Mouse (Mus musculus) kidney, embryonic 14.5 days (tissue): ENCODE measurements around the gene Banf1. TPM values are rescaled to one million over a fixed set of nuclear protein-coding genes. Genes with fewer than 3 reads are reported as not detected.
"Not testable (repeated sequence)": the region's sequence is repeated elsewhere in the genome, so short reads cannot be mapped to it uniquely, and the experiment has no call there.

Experiments used
- ATAC-seq: fragments of 200-750 bp; cut with Nextera tagmentation; 2 replicates; pipeline ENCODE4 v1.8.0; 2017; ENCODE audit warnings: moderate number of reproducible peaks, mild to moderate bottlenecking, moderate TSS enrichment, moderate library complexity; ENCODE audit not compliant: low FRiP score, low TSS enrichment
- H3K27ac ChIP-seq: fragments of 300-500 bp; sonication (generic); 2 replicates; pipeline ENCODE4 v1.5.1; 2014; ENCODE audit warnings: low read depth, mild to moderate bottlenecking, low read length, moderate library complexity, mixed read lengths
- H3K27me3 ChIP-seq: fragments of 300-500 bp; sonication (generic); 2 replicates; pipeline ENCODE4 v1.6.1; 2014; ENCODE audit warnings: mild to moderate bottlenecking, low read length; ENCODE audit not compliant: control insufficient read depth, insufficient read depth
- H3K36me3 ChIP-seq: fragments of 300-500 bp; sonication (generic); 2 replicates; pipeline ENCODE4 v1.6.1; 2014; ENCODE audit warnings: low read length, mixed read lengths; ENCODE audit not compliant: control insufficient read depth, insufficient read depth
- H3K4me1 ChIP-seq: fragments of 300-500 bp; sonication (generic); 2 replicates; pipeline ENCODE4 v1.6.1; 2014; ENCODE audit warnings: low read length, mixed read lengths; ENCODE audit not compliant: control insufficient read depth, insufficient read depth
- H3K4me2 ChIP-seq: fragments of 300-500 bp; sonication (generic); replicated peaks from 2 replicates; pipeline ENCODE4 v1.6.1; 2014; ENCODE audit warnings: low read depth, mild to moderate bottlenecking, low read length
- H3K4me3 ChIP-seq: fragments of 300-500 bp; sonication (generic); 2 replicates; pipeline ENCODE4 v1.5.1; 2014; ENCODE audit warnings: mild to moderate bottlenecking, low read length
- H3K9ac ChIP-seq: fragments of 300-500 bp; sonication (generic); 2 replicates; pipeline ENCODE4 v1.6.1; 2014; ENCODE audit warnings: low read depth, mild to moderate bottlenecking, low read length, moderate library complexity
- H3K9me3 ChIP-seq: fragments of 300-500 bp; sonication (generic); 2 replicates; pipeline ENCODE4 v1.6.1; 2016; ENCODE audit warnings: low read length; ENCODE audit not compliant: control insufficient read depth
- WGBS: fragments of 180-500 bp; shearing (Covaris S2); extraction: QIAGEN DNeasy Blood & Tissue Kit; methylation state at CpG from one replicate; pipeline ENCODE4 v1.1.7; 2014; 5-methylcytosine and 5-hydroxymethylcytosine counted together
- polyA plus RNA-seq: library from polyadenylated mRNA; unstranded; fragments of >200 nt; fragmentation: Nextera tagmentation; extraction: Ambion mirVana; gene quantifications from 2 replicates; pipeline ENCODE4 v1.2.1, GENCODE M21; 2014

The Banf1 gene
- 527 and 609 TPM in 2 replicates for polyA plus RNA-seq

DNA sequence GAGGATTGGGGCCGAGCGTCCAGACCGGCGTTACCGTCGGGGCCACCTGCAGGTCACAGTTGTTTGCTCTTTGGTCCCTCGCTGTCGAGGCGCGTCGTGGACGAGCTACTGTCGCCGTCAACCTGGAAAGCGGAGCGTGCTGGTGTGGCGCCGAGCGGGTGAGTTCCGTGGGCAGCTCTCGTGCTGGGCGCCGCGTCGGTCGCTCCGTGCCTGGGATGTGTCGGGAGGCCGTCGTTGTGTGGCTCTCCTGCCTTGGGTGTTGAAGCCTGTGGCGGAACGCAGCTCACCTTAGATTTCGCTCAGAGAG is at the start of gene Banf1:
TSS of gene Banf1 (minus strand) at position 116 of the 307 bp plus-strand sequence.
- peaks cover 58% of the 10 kb centered on the region for H3K36me3 ChIP-seq
- peak; percentile 36 for ATAC-seq
- peaks cover 13% of the 10 kb centered on the region; the same call in 1 of the 2 replicates for H3K4me1 ChIP-seq
- peak within 1 kb of the TSS; percentile 91 for H3K9ac ChIP-seq
- peak within 1 kb of the TSS; percentile 92 for H3K4me2 ChIP-seq
- H3K4me3 ChIP-seq: peak within 1 kb of the TSS; percentile 86
- no peaks in the 10 kb centered on the region for H3K27me3 ChIP-seq
- peak within 1 kb of the TSS; percentile 97 for H3K27ac ChIP-seq
- H3K9me3 ChIP-seq: no peaks in the 10 kb centered on the region
- WGBS: under 1% methylated on average over 33 of the region's 33 CpGs

DNA sequence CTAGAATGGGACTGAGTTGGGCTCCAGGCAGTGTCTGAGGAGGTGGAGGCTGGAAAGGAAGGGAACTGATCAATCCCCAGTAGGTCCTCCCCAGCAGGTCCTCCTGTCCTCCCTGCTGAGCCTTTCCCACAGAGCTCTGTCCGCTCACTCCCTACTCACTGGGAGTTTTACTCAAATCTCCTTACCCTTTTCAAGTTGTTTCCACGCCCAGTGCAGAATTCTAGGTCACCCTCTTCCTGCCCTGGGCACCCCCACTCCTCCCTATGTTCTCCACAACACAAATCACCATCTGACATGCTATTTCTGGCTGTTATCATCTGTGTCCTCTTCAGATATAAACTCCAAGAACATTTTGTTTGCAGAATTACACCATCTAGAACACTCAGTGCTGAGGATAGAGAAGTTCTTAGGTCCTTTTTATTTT is 47.6 kb upstream of the Banf1 start:
- Histone ChIP-seq H3K4me1 (no peaks in the 10 kb centered on the region), H3K9me3 (no peaks in the 10 kb centered on the region), H3K4me3 (no peak overlapping the region), H3K4me2 (no peak overlapping the region), H3K9ac (no peak overlapping the region), H3K27ac (no peak overlapping the region), H3K36me3 (no peaks in the 10 kb centered on the region), H3K27me3 (no peaks in the 10 kb centered on the region)
- ATAC-seq: no peak
- 50% methylated on average over 2 of the region's 2 CpGs for WGBS

DNA sequence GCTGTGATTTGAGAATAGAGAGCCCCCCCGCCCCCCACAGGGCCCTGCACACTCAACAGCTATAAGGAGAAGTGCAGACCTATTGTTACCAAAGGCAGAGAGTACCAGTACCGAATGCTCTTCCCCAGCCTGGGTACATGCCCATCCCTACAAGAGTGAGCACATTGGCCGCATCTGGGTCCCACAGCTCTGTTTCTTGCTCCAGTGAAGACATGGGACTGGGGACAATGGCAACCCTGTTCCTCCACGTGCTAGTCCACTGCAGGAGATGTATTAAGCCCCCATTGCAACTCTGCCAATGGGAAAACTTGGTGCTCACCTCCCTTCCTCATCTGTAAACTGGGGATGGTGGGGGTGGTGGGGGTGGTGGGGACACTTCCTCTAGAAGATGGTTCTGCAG is 46.9 kb upstream of the Banf1 start:
- H3K36me3 ChIP-seq: 0 out of 2 replicates have a peak, but pooled peaks cover 2% of the 10 kb centered on the region
- no peaks in the 10 kb centered on the region for H3K9me3 ChIP-seq
- no peaks in the 10 kb centered on the region for H3K27me3 ChIP-seq
- no peak overlapping the region for H3K4me3 ChIP-seq
- H3K27ac ChIP-seq: no peak overlapping the region
- H3K4me1 ChIP-seq: no peaks in the 10 kb centered on the region
- no peak overlapping the region for H3K4me2 ChIP-seq
- H3K9ac ChIP-seq: no peak overlapping the region
- ATAC-seq: no peak
- WGBS: 81% methylated on average over 4 of the region's 4 CpGs

DNA sequence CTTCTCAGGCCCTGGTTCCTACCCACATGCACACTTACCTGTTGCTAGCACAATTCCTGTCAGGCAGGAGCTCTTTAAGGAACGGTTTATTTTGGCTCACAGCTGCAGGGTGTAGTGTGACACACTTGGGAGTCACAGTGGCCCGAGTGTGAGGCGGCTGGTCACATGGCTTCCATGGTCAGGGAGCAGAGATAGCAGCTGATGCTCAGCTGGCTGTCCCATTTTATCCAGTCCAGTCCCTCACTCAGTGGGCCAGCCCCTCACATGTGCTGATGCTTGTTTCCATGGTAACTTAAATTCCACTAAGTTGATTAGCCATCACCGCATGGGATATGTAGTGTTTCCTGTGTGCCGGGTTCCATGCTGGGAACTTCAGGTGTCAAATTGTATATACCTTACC is 45.0 kb upstream of the Banf1 start:
- no peak overlapping the region for H3K9ac ChIP-seq
- ATAC-seq: no peak
- H3K9me3 ChIP-seq: no peaks in the 10 kb centered on the region
- H3K4me3 ChIP-seq: no peak overlapping the region
- H3K36me3 ChIP-seq: 0 out of 2 replicates have a peak, but pooled peaks cover 4% of the 10 kb centered on the region
- no peaks in the 10 kb centered on the region for H3K27me3 ChIP-seq
- no peak overlapping the region for H3K27ac ChIP-seq
- H3K4me1 ChIP-seq: 0 out of 2 replicates have a peak, but pooled peaks cover 3% of the 10 kb centered on the region
- no peak overlapping the region for H3K4me2 ChIP-seq
- 65% methylated on average over 5 of the region's 5 CpGs for WGBS

DNA sequence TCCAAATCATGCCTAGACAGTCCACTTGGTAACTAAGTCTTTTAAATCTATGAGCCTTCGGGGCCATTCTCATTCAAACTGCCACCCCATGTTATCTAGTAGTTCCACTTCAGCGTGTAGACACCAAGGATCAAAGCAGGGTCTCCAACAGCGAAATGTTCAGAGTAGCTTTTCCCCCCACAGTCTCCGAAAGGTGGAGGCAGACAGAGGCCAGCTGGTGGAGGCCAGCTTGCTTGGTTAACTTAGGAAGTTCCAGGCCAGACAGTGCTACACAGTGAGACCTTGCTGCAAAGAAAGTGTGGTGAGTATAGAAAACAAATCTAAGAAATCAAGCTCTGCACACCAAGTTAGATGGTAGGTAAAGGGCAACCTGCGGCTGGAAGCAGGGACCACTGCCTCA is 43.7 kb upstream of the Banf1 start:
- Histone ChIP-seq H3K4me1 (0 out of 2 replicates have a peak, but pooled peaks cover 3% of the 10 kb centered on the region), H3K9me3 (no peaks in the 10 kb centered on the region), H3K27ac (no peak overlapping the region), H3K27me3 (no peaks in the 10 kb centered on the region), H3K4me2 (no peak overlapping the region), H3K36me3 (0 out of 2 replicates have a peak, but pooled peaks cover 4% of the 10 kb centered on the region), H3K9ac (no peak overlapping the region), H3K4me3 (no peak overlapping the region)
- WGBS: 85% methylated on average over 5 of the region's 5 CpGs
- ATAC-seq: no peak

DNA sequence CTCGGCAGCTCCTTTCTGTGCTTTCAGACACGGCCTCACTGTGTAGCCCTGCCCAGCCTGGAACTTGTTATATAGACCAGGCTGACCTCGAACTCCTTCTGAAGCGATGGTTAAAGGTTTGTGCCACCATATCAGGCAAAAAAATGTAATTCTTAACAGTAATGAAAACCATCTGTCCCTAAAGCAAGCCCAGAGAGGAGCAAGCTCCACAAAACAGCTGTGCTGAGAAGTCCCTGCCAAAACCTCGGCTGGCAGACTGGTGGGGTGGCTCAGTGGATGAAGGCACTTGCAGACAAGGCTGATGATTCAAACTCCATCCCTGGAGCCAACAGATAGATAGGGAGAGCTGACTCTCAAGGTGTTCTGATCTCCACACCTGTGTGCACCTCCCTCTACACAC is 42.1 kb upstream of the Banf1 start:
- no peak for ATAC-seq
- H3K9me3 ChIP-seq: no peaks in the 10 kb centered on the region
- H3K4me1 ChIP-seq: 0 out of 2 replicates have a peak, but pooled peaks cover 3% of the 10 kb centered on the region
- H3K4me2 ChIP-seq: no peak overlapping the region
- H3K36me3 ChIP-seq: 0 out of 2 replicates have a peak, but pooled peaks cover 4% of the 10 kb centered on the region
- H3K4me3 ChIP-seq: no peak overlapping the region
- WGBS: 74% methylated on average over 5 of the region's 5 CpGs
- no peak overlapping the region for H3K9ac ChIP-seq
- no peak overlapping the region for H3K27ac ChIP-seq
- H3K27me3 ChIP-seq: no peaks in the 10 kb centered on the region

DNA sequence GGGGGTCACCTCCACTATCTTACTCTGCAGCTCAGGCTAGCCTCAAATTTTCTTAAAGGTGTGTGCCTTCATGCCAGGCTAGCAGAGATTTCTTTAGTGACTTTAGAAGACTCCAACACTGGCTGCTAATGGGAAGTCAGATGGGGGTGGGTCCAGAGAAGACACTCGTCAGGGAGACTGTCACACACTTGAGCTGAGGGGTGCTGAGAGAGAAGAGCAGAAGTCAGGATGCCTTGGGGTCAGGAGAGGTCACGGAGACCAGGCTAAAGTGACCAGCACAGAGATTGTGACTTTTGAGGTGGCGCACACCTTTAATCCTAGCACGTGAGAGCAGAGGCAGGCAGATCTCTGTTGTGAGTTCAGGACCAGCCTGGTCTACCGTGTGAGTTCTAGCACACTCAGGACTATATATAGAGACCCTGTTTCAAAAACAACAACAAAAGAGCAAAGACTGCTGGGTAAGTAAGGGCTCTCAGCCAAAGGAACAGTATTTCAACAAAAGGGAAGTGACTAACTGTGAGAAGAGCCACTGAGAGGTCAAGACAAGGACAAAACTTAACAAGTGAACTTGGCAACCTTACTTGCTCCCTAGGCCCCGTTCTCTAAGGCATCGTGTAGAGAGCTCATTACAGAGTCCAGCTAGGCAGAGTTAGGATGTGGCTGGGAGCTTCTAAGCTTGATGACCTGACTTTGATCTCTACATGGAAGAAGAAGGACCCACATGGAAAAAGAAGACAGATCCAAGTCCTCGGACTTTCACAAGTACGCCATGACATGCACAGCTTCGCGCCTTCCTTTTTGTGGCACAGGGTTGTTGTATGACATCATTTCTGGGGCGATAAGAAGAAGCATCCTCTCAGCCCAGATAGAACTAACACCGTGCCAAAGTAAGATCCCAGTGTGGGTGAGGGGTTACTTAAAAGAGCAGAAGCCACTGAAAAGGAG is 41.4 kb upstream of the Banf1 start:
- H3K27ac ChIP-seq: no peak overlapping the region
- H3K9me3 ChIP-seq: no peaks in the 10 kb centered on the region
- no peak overlapping the region for H3K9ac ChIP-seq
- H3K27me3 ChIP-seq: no peaks in the 10 kb centered on the region
- 89% methylated on average over 13 of the region's 13 CpGs for WGBS
- 0 out of 2 replicates have a peak, but pooled peaks cover 4% of the 10 kb centered on the region for H3K36me3 ChIP-seq
- no peak for ATAC-seq
- no peak overlapping the region for H3K4me2 ChIP-seq
- H3K4me3 ChIP-seq: no peak overlapping the region
- H3K4me1 ChIP-seq: 0 out of 2 replicates have a peak, but pooled peaks cover 3% of the 10 kb centered on the region

DNA sequence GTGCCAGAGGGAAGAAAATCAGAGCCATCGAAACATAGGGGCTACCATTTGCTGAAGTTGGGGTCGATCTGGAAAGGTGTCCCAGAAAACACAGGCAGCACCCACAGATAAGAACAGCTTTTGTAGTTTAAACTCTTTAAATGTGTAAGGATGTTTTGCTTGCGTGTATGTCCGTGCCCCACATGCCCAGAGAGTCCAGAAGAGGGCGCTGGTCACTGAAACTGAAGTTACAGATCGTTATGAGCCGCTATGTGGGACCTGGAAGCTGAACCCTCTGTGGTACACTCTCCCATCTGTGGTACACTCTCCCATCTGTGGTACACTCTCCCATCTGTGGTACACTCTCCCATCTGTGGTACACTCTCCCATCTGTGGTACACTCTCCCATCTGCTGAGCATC is 40.2 kb upstream of the Banf1 start:
- Histone ChIP-seq H3K4me1 (0 out of 2 replicates have a peak, but pooled peaks cover 3% of the 10 kb centered on the region), H3K4me3 (peak overlapping the region; percentile 59), H3K9me3 (no peaks in the 10 kb centered on the region), H3K27ac (peak overlapping the region; percentile 94), H3K27me3 (no peaks in the 10 kb centered on the region), H3K4me2 (peak overlapping the region; percentile 77), H3K36me3 (0 out of 2 replicates have a peak, but pooled peaks cover 4% of the 10 kb centered on the region), H3K9ac (peak overlapping the region; percentile 74)
- 21% methylated on average over 7 of the region's 7 CpGs for WGBS
- ATAC-seq: peak; percentile 68

DNA sequence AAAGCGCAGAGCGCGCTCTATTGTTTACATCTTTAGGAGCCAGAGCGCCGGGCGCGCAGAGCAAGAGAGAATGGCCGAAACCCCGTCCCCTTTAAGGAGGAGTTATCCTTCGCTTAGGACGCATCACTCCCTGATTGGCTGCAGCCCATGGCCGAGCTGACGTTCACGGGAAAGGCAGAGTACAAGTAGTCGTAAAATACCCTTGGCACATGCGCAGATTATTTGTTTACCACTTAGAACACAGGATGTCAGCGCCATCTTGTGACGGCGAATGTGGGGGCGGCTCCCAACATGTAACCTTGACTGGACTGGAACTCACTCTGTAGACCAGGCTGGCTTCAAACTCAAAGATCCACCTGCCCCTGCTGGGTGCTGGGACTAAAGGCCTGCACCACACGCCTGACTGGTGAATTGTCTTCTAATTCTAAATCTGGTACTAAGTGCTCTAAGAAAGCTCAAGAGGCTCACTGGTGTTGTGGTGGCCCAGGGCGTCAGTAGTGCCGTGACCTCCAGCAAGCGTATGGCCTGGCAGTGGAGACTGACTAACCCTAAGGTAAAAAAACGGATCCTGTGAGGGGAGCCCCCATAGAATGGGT is 39.7 kb upstream of the Banf1 start:
- 22% methylated on average over 21 of the region's 25 CpGs for WGBS
- not testable (repeated sequence) for H3K4me1 ChIP-seq, H3K9me3 ChIP-seq, H3K36me3 ChIP-seq, H3K27me3 ChIP-seq
- H3K27ac ChIP-seq: peak overlapping the region; percentile 94
- H3K4me2 ChIP-seq: peak overlapping the region; percentile 77
- peak overlapping the region; percentile 74 for H3K9ac ChIP-seq
- peak; percentile 84 for ATAC-seq
- H3K4me3 ChIP-seq: peak overlapping the region; percentile 59
